Mouse (Mus musculus) brain, embryonic 14.5 days (tissue): ENCODE data around the gene Rwdd4a.

ENCODE experiments used
- CTCF ChIP-seq: fragments of 200-500 bp; IDR thresholded peaks from 2 replicates; pipeline ENCODE4 v1.5.1; 2012; ENCODE audit warnings: inconsistent platforms, mild to moderate bottlenecking, moderate library complexity, borderline replicate concordance; ENCODE audit not compliant: insufficient read depth, insufficient read length; ENCODE audit errors: extremely low read depth
- POLR2A ChIP-seq: fragments of 200-500 bp; IDR thresholded peaks from 2 replicates; pipeline ENCODE4 v1.6.1; 2012; ENCODE audit warnings: mild to moderate bottlenecking, inconsistent platforms, borderline replicate concordance; ENCODE audit not compliant: poor library complexity, insufficient read depth, insufficient read length, severe bottlenecking; ENCODE audit errors: extremely low read depth

GRCm38 (mm10) chr8:47556446-47556845, 23.0 kb downstream of the Rwdd4a start:
- no peak for TF ChIP-seq CTCF
- no peak for TF ChIP-seq POLR2A
